1 mouse cellular context compared by ENCODE assay signal in genomic region chr5:138160224-138160762, GRCm38 (mm10).
TF ChIP-seq lines count a peak whose summit lies in the region.

No protein-coding gene starts in this region.

TF ChIP-seq in MEL, 35 proteins besides CTCF, POLR2A, EP300 and RAD21:
- TF ChIP-seq UBTF (IDR thresholded peaks at IDR 0.05; ENCODE audit: borderline replicate concordance, insufficient read depth, low read depth, low read length) (no peak), ZC3H11A (IDR thresholded peaks at IDR 0.05; ENCODE audit: low read depth, low read length) (no peak), HCFC1 (IDR thresholded peaks at IDR 0.05; ENCODE audit: low read depth, low read length) (no peak), MAFK (IDR thresholded peaks at IDR 0.05; ENCODE audit: borderline replicate concordance, low read depth, low read length) (no peak), GATA1 (IDR thresholded peaks at IDR 0.05; ENCODE audit: low read depth, low read length) (no peak), SIN3A (IDR thresholded peaks at IDR 0.05; ENCODE audit: low read length) (no peak), USF2 (IDR thresholded peaks at IDR 0.05; ENCODE audit: borderline replicate concordance in 1 of 2, insufficient read depth in 1 of 2, low read depth in 1 of 2, low read length in 2 of 2) (no peak), RCOR1 (IDR thresholded peaks at IDR 0.05; ENCODE audit: low read depth, low read length) (no peak), E2F4 (IDR thresholded peaks at IDR 0.05; ENCODE audit: borderline replicate concordance, low read depth, low read length) (no peak), ETS1 (IDR thresholded peaks at IDR 0.05; ENCODE audit: low read depth, low read length) (no peak), TBP (IDR thresholded peaks at IDR 0.05; ENCODE audit: low read depth, low read length) (no peak), NRF1 (IDR thresholded peaks at IDR 0.05; ENCODE audit: insufficient read depth, low read depth, low read length, poor library complexity, severe bottlenecking) (no peak), TCF12 (IDR thresholded peaks at IDR 0.05; ENCODE audit: low read depth, low read length) (no peak), TAL1 (IDR thresholded peaks at IDR 0.05; ENCODE audit: low read length) (no peak), ZMIZ1 (IDR thresholded peaks at IDR 0.05; ENCODE audit: low read depth, low read length) (no peak), CHD2 (IDR thresholded peaks at IDR 0.05; ENCODE audit: low read length) (no peak), MYC (IDR thresholded peaks at IDR 0.05; ENCODE audit: low read depth, low read length) (no peak), MEF2A (IDR thresholded peaks at IDR 0.05; ENCODE audit: extremely low read depth, insufficient replicate concordance, low read depth, low read length, poor library complexity, severe bottlenecking) (no peak), MAZ (IDR thresholded peaks at IDR 0.05; ENCODE audit: low read depth, low read length) (no peak)
TF ChIP-seq in MEL: peak in this region for 0.
